Mouse (Mus musculus) retina, postnatal 1 day (tissue): ENCODE measurements at regions not wholly inside any gene's neighbourhood (a gene's known extent, or its start where the extent isn't known, plus 50 kb on each side); places are given as distances from the start of the nearest gene placed in this dataset.
A peak's percentile ranks its signal among the peaks of the same experiment; 100 is the strongest.

ENCODE experiments used
- DNase-seq: peaks from one replicate; pipeline ENCODE4 v3.0.0-alpha.2; 2012

DNA sequence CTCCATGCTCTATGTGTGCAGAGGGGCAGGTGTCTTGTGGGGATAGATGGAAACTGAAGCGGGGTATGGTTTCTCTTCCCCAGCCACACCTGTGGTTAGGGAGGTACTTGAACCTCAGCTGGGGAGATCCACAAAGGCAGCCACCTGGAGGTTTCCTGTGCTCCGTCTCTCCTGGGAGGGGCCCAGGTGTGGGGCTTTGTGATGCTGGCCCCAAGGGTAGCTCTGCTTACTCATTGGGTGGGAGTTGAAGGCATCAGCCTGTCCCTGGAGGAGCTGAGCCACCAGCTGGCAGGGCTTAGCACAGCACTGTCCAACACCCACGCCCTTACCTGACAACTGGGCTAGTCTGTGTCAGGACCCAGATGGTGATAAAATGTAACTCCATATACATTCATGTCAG, 81.4 kb downstream of the Lhx2 start:
- DNase-seq: no peak

DNA sequence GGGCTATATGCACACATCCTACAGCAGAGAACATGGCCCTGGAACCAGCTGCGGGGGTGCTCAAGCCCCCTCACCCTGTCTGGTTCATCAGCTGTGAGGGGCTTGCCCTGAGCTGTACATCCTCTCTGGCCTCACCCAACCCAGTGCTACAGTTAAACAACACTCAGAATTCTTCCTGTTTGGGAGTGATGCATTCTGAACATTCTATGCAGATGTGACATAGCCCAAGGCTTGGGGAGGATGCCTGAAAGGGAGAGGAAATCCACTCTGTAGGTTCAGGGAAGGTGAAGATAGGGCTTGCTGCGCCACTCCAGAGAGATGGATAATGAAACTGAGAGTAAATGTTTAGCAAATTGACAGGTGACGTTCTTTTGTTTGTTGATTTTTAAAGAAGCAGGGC, 83.3 kb downstream of the Lhx2 start:
- DNase-seq: no peak

DNA sequence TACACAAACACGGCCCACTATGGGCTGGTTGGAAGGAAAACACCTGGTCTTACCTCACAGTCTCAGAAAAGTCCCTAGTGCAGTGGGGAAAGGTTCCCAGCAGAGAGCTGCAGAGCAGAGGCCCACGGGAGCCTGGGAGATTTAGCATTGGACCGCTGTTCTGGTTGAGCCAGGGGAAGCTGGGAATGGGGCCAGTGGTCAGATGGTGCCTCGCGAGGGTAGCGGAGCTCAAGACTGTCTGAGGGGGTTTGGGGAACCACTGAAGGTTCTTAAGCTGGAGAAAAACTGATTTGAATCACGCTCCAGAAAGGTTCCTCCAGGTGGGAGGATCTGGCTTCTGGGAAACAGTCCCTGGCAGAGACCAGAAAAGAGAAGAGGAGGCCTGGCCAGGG, 84.8 kb downstream of the Lhx2 start:
- DNase-seq: no peak

DNA sequence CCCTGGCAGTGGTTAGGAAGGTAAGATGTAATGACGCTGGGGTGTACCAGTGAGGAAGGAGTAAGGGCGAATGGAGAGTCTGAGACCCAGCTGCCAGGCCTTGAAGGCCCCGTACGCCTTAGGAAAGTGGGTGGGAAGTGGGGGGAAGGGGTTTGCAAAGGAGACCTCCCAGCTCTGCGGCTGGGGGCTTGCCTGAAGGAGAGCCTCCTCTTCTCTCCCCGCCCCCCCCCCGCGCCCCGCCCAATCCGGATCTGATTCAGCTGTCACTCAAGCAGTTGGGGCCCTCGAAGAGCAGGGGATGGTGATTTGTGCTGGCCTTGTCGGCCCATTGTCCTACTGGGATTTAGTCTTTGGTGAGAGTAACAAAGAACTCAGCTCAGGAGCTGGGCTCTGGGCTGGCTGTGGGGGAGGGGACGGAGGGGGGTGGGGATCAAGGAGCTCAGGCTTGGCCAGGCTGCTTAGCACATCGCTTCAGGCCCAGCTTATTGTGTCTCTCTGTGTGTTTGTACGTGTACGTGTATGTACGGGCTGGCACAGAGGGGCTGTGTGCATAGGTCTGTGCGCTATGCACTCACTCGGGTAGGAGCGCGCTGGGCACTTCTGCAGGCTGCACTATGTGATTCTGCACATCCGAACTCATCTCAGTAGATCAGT, 85.3 kb downstream of the Lhx2 start:
- DNase-seq: peak; percentile 87

DNA sequence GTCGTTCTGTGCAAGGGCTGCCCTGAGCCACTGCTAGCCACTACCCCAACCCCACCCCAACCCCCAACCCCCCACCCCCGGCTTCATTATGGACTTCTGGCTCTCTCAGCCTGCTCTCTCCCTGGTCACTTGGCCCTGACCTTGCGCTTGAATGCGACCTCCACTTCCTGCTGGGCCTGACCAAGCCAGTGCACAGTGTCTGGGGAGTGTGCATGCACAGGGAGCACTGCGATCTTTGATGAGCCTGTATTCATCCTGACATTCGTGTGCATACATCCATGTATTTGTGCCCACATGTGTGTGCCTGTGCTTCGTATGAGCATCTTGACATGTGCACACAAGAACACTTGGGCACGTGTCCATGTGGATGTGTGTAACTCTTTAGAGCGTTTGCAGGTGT, 85.9 kb downstream of the Lhx2 start:
- no peak for DNase-seq

DNA sequence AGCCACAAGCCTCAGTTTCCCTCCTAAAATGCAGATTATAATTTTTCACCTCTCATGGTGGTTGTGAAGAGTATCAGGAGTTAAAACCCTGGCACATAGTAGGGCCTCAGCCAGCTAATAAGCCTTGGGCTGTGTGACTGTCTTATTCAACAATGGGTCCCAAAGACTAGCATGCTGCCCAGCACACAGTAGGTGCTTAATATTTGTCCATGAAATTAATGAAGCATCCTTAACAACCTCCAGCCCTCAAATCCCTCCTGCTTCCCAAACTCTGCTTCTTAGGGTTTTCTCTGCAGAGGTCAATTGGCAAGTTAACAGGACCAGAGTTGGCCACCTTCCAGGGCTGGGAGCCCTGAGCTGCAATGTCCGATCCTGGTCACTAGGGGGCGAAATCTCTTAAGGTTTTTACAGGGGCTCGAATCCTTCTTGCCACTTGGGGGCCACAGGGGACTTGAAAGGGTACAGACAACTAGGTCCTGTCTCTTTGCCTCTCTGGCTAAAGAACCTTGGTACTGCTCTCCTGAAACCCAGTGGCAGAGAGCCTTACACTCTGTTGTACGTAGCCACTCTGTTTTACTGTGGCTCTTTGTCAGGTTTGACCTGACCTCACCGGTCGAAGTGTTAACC, 81.6 kb upstream of the Nek6 start:
- peak; percentile 82 for DNase-seq

DNA sequence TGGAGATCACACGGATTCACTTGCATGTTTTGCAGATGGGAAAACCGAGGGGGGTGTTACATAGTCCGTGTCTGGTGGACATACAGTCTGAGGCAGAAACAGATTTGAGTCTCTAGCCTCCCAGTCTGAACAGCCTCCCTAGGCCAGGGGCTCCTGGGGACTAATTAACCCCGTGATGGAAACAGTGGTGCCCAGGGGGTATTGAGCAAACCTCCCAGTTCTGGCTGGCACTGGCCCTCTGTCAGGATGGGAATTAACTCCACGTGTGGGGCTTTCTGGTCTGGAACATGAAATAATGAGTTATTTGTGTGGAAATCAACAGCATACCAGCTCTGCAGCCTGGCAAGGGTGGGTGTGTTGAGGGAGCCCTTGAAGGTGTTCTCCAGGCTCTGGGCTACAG, 79.9 kb upstream of the Nek6 start:
- no peak for DNase-seq

DNA sequence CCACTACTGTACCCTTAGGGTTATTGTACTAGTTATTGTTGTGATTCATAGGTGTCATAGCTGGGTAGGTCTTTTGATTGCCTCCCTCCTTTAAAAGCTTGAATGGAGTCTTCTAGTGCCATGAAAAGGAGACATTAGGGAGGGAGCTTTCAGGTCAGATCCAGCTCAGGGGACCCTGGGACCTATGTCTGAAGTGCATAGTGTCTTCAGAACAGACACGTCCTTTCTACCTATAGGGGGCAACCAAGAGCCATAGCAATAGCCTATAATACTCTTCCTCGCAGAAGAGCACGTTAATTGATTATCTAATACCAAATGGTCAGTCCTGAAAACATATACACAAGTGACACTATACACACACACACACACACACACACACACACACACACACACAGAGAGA, 77.7 kb upstream of the Nek6 start:
- peak; percentile 41 for DNase-seq

DNA sequence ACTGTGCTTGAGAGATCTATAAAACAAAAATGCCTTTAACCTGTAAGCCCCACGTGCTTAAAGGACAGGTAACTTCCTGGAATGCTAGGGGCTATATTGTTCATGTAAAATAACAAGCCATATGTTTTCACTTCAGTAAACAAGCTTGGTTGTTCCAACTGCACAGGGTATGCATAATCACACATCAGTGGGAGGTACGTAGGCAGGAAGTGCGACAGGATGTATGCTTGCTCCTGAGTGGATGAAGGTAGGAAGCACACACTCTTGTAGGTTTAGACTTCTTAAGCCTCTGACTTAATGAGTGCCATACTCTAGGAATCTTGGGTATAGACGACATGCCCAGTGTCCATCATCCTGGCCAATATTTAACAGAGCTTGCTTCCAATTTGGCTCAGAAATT, 74.7 kb upstream of the Nek6 start:
- no peak for DNase-seq

DNA sequence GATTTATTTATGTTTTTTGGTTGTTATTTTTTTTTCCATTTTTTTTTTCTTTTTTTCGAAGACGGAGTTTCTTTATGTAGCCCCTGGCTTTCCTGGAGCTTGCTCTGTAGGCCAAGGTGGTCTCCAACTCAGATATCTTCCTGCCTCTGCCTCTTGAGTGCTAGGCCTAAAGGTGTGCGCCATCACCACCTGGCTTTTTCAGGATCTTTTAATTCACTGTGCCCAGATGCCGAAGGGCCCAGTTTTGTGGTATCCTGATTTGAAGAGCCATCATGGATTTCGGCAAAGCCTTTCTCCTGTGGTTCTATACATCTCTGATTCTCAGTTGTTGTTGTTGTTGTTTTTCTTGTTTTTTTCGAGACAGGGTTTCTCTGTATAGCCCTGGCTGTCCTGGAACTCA, 72.3 kb upstream of the Nek6 start:
- no peak for DNase-seq

DNA sequence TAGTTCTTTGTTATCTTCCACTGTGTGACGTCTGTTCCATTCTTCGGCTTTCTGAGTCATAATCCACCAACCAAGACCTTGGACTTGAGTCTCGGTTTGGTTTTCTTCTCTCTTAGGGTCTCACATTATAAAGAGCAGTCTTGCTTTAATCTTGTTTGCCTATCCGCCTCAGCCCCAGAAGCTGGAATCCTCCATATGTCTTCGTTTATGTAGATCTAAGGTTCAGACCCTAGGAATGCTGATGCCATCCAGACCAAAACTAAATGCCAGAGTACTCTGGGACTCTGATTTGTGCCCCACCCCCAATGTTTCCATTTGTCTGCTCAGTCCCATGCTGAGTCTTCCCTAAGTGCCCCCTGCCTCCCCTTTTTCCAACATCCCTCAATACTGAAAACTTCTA, 71.5 kb upstream of the Nek6 start:
- no peak for DNase-seq

DNA sequence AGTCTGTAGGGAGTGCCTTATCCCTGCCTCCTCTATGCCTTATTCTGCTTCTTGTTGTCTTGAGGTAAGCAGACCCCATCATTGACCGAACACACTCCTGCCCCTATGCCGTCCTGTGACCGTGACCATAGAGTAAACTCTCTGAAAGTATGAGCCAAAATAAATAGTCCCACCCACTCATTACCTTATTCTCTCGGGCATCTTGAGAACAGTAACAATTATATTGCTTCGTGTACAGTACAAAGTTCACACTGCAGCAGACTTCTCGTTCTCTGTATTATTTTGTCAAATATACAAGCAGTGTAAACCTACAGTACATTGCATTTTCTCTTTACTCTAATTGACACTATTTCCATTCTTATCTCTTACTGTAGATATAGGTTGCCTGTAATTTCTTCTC, 62.4 kb upstream of the Nek6 start:
- DNase-seq: no peak

DNA sequence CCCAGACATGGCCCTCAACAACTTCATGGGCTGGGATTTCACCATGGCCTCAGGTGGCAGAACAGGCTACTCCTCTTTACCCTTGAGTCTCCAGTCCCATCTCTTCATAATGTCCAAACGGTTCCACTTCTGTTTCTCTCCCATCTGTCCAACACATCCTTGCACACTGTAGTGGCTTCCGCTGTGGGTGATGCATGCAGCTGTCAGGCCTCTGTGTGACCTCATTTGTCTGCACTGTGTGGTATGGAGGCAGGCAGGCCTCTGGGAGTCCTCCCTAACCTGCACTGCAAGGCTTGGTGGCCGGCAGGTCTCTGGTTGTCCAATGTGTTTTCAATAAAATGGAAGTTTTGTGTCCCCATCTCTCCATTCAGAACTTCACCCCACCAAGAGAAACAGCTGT, 54.9 kb upstream of the Nek6 start:
- DNase-seq: no peak

DNA sequence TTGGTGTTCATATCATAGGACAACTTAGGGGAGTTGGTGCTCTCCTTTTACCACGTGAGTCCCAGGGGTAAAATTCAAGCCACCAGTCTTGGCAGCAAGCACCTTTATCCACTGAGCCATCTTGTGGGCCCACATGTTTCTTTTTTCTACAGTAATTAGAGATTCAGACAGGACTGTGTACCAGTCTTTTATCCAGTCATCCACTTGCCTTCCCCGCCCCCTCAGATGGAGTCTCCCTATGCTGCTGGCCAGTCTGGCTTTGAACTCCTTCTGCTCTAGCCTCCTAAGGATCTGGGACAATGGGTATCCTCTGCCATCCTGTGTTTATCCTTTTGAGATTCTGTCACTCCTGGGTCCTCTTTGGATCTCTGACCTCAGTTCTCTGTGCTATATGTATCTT, 51.1 kb upstream of the Nek6 start:
- DNase-seq: no peak

DNA sequence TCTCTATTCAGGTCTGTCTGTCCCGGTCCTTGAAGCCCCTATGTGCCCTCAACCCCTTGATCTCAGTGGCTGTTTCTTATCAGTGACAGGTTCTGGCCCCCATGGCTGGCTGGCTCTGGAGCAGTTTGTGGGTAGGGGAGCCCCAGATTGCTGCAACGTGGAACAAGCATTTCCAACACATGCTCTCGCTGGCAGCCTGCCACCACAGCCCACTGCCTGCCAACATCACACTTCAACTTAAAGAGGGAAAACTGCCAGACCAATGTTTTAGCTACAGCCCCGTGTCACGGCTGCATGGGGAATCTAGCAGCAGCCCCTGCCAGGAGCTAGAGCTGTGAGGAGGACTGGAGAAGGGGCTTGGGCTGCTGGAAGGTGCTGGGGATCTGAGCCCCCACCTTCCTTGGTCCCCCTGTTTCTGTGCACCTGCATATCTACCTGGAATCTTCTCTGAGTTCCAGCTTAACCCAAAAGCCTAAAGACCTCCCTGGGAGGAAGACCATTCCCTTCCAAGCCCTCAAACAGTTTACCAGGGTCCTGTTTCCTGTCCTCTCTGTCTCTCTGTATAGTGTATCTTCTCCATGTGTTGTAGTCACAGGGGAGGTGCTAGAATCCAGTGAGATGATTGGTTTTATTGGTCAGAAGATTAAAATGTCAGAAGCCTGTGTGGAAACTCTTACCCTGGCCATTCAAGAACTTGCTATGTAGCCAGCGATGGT, 50.5 kb upstream of the Nek6 start:
- no peak for DNase-seq
